Mouse (Mus musculus): Measurements from ENCODE around the gene Gm9964. TPM values are rescaled to one million over a fixed set of nuclear protein-coding genes. Genes with fewer than 3 reads are reported as not detected.

Gene Gm9964
- polyA plus RNA-seq, 1 experiment, result not detected

DNA sequence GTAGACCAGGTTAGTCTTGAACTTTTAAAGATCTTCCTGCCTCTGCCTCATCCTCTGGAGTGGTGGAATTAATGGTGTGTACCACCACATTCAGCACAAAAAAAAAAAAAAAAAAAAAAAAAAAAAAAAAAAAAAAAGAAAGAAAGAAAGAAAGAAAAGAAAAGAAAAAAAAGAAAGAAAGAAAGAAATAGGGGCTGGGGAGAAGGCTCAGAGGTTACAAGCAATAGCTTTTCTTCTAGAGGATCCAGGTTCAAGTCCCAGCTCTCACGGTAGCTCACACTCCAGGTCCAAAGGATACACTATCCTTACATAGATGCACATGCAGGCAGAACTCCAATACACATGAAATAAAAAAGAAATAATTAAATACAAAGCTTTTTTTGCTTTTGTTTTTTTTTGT, 32.9 kb upstream of the Gm9964 start:
- H3K27me3 ChIP-seq (replicated peaks; ENCODE audit: control insufficient read depth, insufficient read depth, low read length), result no peaks in the 10 kb centered on the region
- DNase-seq, result no peak
- no peak for TF ChIP-seq CTCF (conservative IDR thresholded peaks at IDR 0.05; ENCODE audit: insufficient read depth, insufficient read length, low read depth, low read length)
- TF ChIP-seq POLR2A (IDR thresholded peaks at IDR 0.05; ENCODE audit: low read depth, low read length), result no peak
- no peak overlapping the region for H3K4me3 ChIP-seq (ENCODE audit: insufficient read depth, low read depth, low read length)
- WGBS, result 98% methylated on average over 1 of the region's 1 CpGs
- no peak overlapping the region for H3K27ac ChIP-seq (ENCODE audit: insufficient read depth, low read depth, low read length)
- H3K36me3 ChIP-seq (ENCODE audit: control insufficient read depth, insufficient read depth, low read length), result no peaks in the 10 kb centered on the region
- H3K4me1 ChIP-seq (ENCODE audit: control insufficient read depth, insufficient read depth, low read length), result no peaks in the 10 kb centered on the region

- Histone ChIP-seq H3K4me3 (ENCODE audit: insufficient read depth, low read depth, low read length) (no peak overlapping the region), H3K27ac (ENCODE audit: insufficient read depth, low read depth, low read length) (no peak overlapping the region), H3K4me1 (ENCODE audit: control insufficient read depth, insufficient read depth, low read length) (no peaks in the 10 kb centered on the region), H3K27me3 (replicated peaks; ENCODE audit: control insufficient read depth, insufficient read depth, low read length) (no peaks in the 10 kb centered on the region), H3K36me3 (ENCODE audit: control insufficient read depth, insufficient read depth, low read length) (no peaks in the 10 kb centered on the region)
- TF ChIP-seq POLR2A (IDR thresholded peaks at IDR 0.05; ENCODE audit: low read depth, low read length) (no peak), CTCF (conservative IDR thresholded peaks at IDR 0.05; ENCODE audit: insufficient read depth, insufficient read length, low read depth, low read length) (no peak)
- 95% methylated on average over 4 of the region's 4 CpGs for WGBS
- no peak for DNase-seq
Observed at GRCm38 (mm10) chr11:79328060-79328459, 31.4 kb upstream of the Gm9964 start.

GRCm38 (mm10) chr11:79327106-79327505, 30.4 kb upstream of the Gm9964 start:
- Histone ChIP-seq H3K36me3 (ENCODE audit: control insufficient read depth, insufficient read depth, low read length) (no peaks in the 10 kb centered on the region), H3K27ac (ENCODE audit: insufficient read depth, low read depth, low read length) (no peak overlapping the region), H3K4me1 (ENCODE audit: control insufficient read depth, insufficient read depth, low read length) (no peaks in the 10 kb centered on the region), H3K4me3 (ENCODE audit: insufficient read depth, low read depth, low read length) (no peak overlapping the region), H3K27me3 (replicated peaks; ENCODE audit: control insufficient read depth, insufficient read depth, low read length) (no peaks in the 10 kb centered on the region)
- TF ChIP-seq CTCF (conservative IDR thresholded peaks at IDR 0.05; ENCODE audit: insufficient read depth, insufficient read length, low read depth, low read length) (no peak), POLR2A (IDR thresholded peaks at IDR 0.05; ENCODE audit: low read depth, low read length) (no peak)
- no peak for DNase-seq
- WGBS, result 49% methylated on average over 4 of the region's 4 CpGs

- TF ChIP-seq POLR2A (IDR thresholded peaks at IDR 0.05; ENCODE audit: low read depth, low read length), result no peak
- no peak for TF ChIP-seq CTCF (conservative IDR thresholded peaks at IDR 0.05; ENCODE audit: insufficient read depth, insufficient read length, low read depth, low read length)
- no peak overlapping the region for H3K27ac ChIP-seq (ENCODE audit: insufficient read depth, low read depth, low read length)
- no peak overlapping the region for H3K4me3 ChIP-seq (ENCODE audit: insufficient read depth, low read depth, low read length)
- DNase-seq, result peak; percentile 75
- no peaks in the 10 kb centered on the region for H3K4me1 ChIP-seq (ENCODE audit: control insufficient read depth, insufficient read depth, low read length)
- WGBS, result 67% methylated on average over 8 of the region's 8 CpGs
- H3K36me3 ChIP-seq (ENCODE audit: control insufficient read depth, insufficient read depth, low read length), result no peaks in the 10 kb centered on the region
- H3K27me3 ChIP-seq (replicated peaks; ENCODE audit: control insufficient read depth, insufficient read depth, low read length), result no peaks in the 10 kb centered on the region
Observed at GRCm38 (mm10) chr11:79325663-79326062, 29.0 kb upstream of the Gm9964 start.

DNA sequence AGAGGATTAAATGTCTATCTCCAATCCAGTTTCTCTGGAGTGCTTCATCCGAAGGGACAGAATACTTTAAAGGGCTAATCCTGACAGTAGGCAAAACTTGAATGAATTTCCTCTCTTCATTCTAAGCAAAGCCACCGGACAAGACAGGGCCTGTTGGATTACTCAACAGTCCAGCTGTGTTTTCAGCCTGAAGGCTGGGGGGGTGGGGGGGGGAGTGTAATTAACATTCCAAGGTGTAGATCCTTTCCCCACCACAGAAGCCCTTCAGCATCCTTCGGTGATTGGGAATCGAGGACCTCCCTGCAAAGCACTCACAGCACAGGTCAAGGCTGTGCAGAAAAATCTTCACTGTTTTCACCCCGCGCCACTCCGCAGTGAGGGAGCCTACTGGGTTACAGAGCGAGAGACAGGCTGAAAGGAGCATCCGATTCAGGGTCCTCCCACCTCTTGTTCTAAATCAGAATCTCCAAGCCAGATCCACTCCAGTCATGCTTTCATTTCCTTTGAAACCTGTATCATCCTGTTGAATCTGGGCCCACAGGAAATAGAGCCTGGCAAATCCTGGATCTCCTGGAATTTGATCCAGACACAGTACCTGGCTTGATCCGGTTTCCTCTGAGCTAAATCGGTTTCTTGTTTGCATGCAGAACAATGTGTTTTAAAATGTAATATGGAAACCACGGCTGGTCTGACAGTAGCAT, 27.4 kb upstream of the Gm9964 start:
- peak; percentile 73 for DNase-seq
- no peaks in the 10 kb centered on the region for H3K36me3 ChIP-seq (ENCODE audit: control insufficient read depth, insufficient read depth, low read length)
- H3K4me1 ChIP-seq (ENCODE audit: control insufficient read depth, insufficient read depth, low read length), result no peaks in the 10 kb centered on the region
- H3K27ac ChIP-seq (ENCODE audit: insufficient read depth, low read depth, low read length), result no peak overlapping the region
- WGBS, result 48% methylated on average over 12 of the region's 12 CpGs
- no peak overlapping the region for H3K4me3 ChIP-seq (ENCODE audit: insufficient read depth, low read depth, low read length)
- no peaks in the 10 kb centered on the region for H3K27me3 ChIP-seq (replicated peaks; ENCODE audit: control insufficient read depth, insufficient read depth, low read length)
- TF ChIP-seq POLR2A (IDR thresholded peaks at IDR 0.05; ENCODE audit: low read depth, low read length) (no peak), CTCF (conservative IDR thresholded peaks at IDR 0.05; ENCODE audit: insufficient read depth, insufficient read length, low read depth, low read length) (no peak)

DNA sequence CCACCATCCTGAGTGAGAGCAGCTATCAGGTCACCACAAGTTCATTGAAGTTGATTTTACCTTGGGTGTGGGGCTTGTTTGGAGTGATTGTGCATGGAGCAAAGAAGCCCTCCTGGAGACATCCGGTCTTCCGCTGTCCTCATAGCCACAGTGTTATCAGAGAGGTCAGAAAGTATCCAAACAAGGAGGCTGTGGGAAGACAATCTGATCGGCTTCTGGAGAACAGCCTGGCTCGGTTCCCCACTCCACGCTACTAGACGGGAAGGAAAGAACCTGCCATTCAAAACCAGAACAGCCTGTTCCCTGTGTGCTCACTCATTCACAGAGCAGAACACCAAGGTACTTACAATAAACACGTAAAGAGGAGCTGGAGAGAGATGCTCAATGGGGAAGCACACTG, 23.1 kb upstream of the Gm9964 start:
- WGBS, result 66% methylated on average over 7 of the region's 7 CpGs
- no peak overlapping the region for H3K4me3 ChIP-seq (ENCODE audit: insufficient read depth, low read depth, low read length)
- DNase-seq, result peak; percentile 24
- no peaks in the 10 kb centered on the region for H3K27me3 ChIP-seq (replicated peaks; ENCODE audit: control insufficient read depth, insufficient read depth, low read length)
- H3K4me1 ChIP-seq (ENCODE audit: control insufficient read depth, insufficient read depth, low read length), result no peaks in the 10 kb centered on the region
- no peak for TF ChIP-seq CTCF (conservative IDR thresholded peaks at IDR 0.05; ENCODE audit: insufficient read depth, insufficient read length, low read depth, low read length)
- TF ChIP-seq POLR2A (IDR thresholded peaks at IDR 0.05; ENCODE audit: low read depth, low read length), result no peak
- H3K36me3 ChIP-seq (ENCODE audit: control insufficient read depth, insufficient read depth, low read length), result no peaks in the 10 kb centered on the region
- H3K27ac ChIP-seq (ENCODE audit: insufficient read depth, low read depth, low read length), result no peak overlapping the region

DNA sequence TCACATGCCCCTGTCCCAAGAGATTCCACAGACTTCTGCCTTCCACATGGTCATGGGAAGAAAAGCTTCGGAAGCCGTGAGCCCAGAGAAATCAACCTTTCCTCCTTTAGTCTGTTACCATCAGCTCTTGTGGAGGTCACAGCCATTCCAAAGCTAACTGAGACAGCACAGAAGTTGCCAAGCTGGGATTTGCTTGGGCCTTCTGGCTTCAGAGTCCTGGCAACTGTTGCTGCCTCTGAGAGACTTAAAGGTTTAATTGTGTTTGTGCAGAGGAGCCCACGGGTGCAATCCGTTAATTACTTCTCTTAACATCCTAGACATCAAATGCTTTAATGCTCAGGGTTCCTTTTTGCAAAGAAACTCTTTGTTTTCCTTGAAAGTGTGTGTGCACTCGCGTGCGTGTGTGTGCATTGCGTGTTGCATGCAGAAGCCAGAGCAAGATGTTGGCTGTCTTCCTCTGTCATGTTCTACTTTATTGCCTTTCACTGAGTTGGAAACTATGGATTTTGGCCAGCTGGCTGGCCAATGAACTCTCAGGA, 20.2 kb upstream of the Gm9964 start:
- TF ChIP-seq CTCF (conservative IDR thresholded peaks at IDR 0.05; ENCODE audit: insufficient read depth, insufficient read length, low read depth, low read length), result no peak
- no peak for DNase-seq
- WGBS, result 86% methylated on average over 8 of the region's 8 CpGs
- no peaks in the 10 kb centered on the region for H3K36me3 ChIP-seq (ENCODE audit: control insufficient read depth, insufficient read depth, low read length)
- H3K4me1 ChIP-seq (ENCODE audit: control insufficient read depth, insufficient read depth, low read length), result no peaks in the 10 kb centered on the region
- no peak overlapping the region for H3K4me3 ChIP-seq (ENCODE audit: insufficient read depth, low read depth, low read length)
- no peaks in the 10 kb centered on the region for H3K27me3 ChIP-seq (replicated peaks; ENCODE audit: control insufficient read depth, insufficient read depth, low read length)
- no peak overlapping the region for H3K27ac ChIP-seq (ENCODE audit: insufficient read depth, low read depth, low read length)
